Mouse (Mus musculus): ENCODE results near the gene Ccdc13.

The Ccdc13 gene

GRCm38 (mm10) chr9:121759091-121760081 is 79.9 kb downstream of the Ccdc13 start, which contains the start of gene Zfp651:
Gene Zfp651, plus strand, starts transcription at chr9:121759330.
- no peak for DNase-seq (ENCODE audit: low spot score)

GRCm38 (mm10) chr9:121757835-121758814 is 81.1 kb downstream of the Ccdc13 start:
- DNase-seq (ENCODE audit: low spot score) = no peak

GRCm38 (mm10) chr9:121757432-121757831 is 81.8 kb downstream of the Ccdc13 start:
- DNase-seq (ENCODE audit: low spot score) = no peak

GRCm38 (mm10) chr9:121756785-121757184 is 82.5 kb downstream of the Ccdc13 start:
- DNase-seq (ENCODE audit: low spot score) = no peak

GRCm38 (mm10) chr9:121754624-121755023 is 84.6 kb downstream of the Ccdc13 start:
- no peak for DNase-seq (ENCODE audit: low spot score)

GRCm38 (mm10) chr9:121752774-121753173 is 86.5 kb downstream of the Ccdc13 start:
- no peak for DNase-seq (ENCODE audit: low spot score)

Measured in ovary, postnatal 10 days (tissue).